Mouse (Mus musculus): ENCODE measurements around the gene E130208F15Rik. TPM values are rescaled to one million over a fixed set of nuclear protein-coding genes. Genes with fewer than 3 reads are reported as not detected.

Gene E130208F15Rik
- polyA plus RNA-seq, 1 experiment from 2014 or later = not detected

- no peak overlapping the region for H3K9ac ChIP-seq (replicated peaks)
- no peak overlapping the region for H3K4me2 ChIP-seq (replicated peaks)
- H3K36me3 ChIP-seq = no peaks in the 10 kb centered on the region
- no peak for ATAC-seq (ENCODE audit: low FRiP score, low read depth)
- no peaks in the 10 kb centered on the region for H3K9me3 ChIP-seq
- peaks cover 3% of the 10 kb centered on the region for H3K4me1 ChIP-seq
- no peak overlapping the region for H3K4me3 ChIP-seq
- H3K27me3 ChIP-seq = peaks cover 61% of the 10 kb centered on the region
- WGBS = 30% methylated on average over 21 of the region's 21 CpGs
- no peak overlapping the region for H3K27ac ChIP-seq (replicated peaks)
Observed at GRCm38 (mm10) chr7:30346635-30347379, 25.3 kb downstream of the E130208F15Rik start.

GRCm38 (mm10) chr7:30347828-30348227, 26.3 kb downstream of the E130208F15Rik start:
- Histone ChIP-seq H3K9ac (replicated peaks) (no peak overlapping the region), H3K27me3 (peaks cover 57% of the 10 kb centered on the region), H3K9me3 (no peaks in the 10 kb centered on the region), H3K4me3 (no peak overlapping the region), H3K27ac (replicated peaks) (no peak overlapping the region), H3K4me1 (peaks cover 3% of the 10 kb centered on the region), H3K4me2 (replicated peaks) (peak overlapping the region; percentile 34), H3K36me3 (no peaks in the 10 kb centered on the region)
- WGBS = 1% methylated on average over 30 of the region's 30 CpGs
- ATAC-seq (ENCODE audit: low FRiP score, low read depth) = peak; percentile 65

GRCm38 (mm10) chr7:30353279-30353822, 31.8 kb downstream of the E130208F15Rik start:
- Histone ChIP-seq H3K27me3 (peaks cover 21% of the 10 kb centered on the region), H3K4me1 (peaks cover 11% of the 10 kb centered on the region), H3K9me3 (no peaks in the 10 kb centered on the region), H3K36me3 (peaks cover 21% of the 10 kb centered on the region), H3K4me2 (replicated peaks) (no peak overlapping the region), H3K4me3 (no peak overlapping the region), H3K27ac (replicated peaks) (0 out of 2 replicates have a peak overlapping the region, but pooled peaks have one; percentile 15), H3K9ac (replicated peaks) (no peak overlapping the region)
- WGBS = 23% methylated on average over 6 of the region's 6 CpGs
- ATAC-seq (ENCODE audit: low FRiP score, low read depth) = peak; percentile 68; the same call in 1 of the 2 replicates

GRCm38 (mm10) chr7:30354059-30354458, 32.5 kb downstream of the E130208F15Rik start:
- H3K4me1 ChIP-seq = peaks cover 12% of the 10 kb centered on the region
- no peak overlapping the region for H3K9ac ChIP-seq (replicated peaks)
- no peak for ATAC-seq (ENCODE audit: low FRiP score, low read depth)
- H3K4me2 ChIP-seq (replicated peaks) = no peak overlapping the region
- peaks cover 14% of the 10 kb centered on the region for H3K27me3 ChIP-seq
- 70% methylated on average over 4 of the region's 4 CpGs for WGBS
- H3K4me3 ChIP-seq = no peak overlapping the region
- 0 out of 2 replicates have a peak overlapping the region, but pooled peaks have one; percentile 15 for H3K27ac ChIP-seq (replicated peaks)
- no peaks in the 10 kb centered on the region for H3K9me3 ChIP-seq
- H3K36me3 ChIP-seq = peaks cover 21% of the 10 kb centered on the region

GRCm38 (mm10) chr7:30358378-30359186, 37.0 kb downstream of the E130208F15Rik start:
- H3K27me3 ChIP-seq = no peaks in the 10 kb centered on the region
- no peak overlapping the region for H3K27ac ChIP-seq (replicated peaks)
- no peak overlapping the region for H3K9ac ChIP-seq (replicated peaks)
- WGBS = 73% methylated on average over 7 of the region's 7 CpGs
- H3K4me1 ChIP-seq = peaks cover 45% of the 10 kb centered on the region
- H3K4me2 ChIP-seq (replicated peaks) = no peak overlapping the region
- no peaks in the 10 kb centered on the region for H3K9me3 ChIP-seq
- H3K4me3 ChIP-seq = no peak overlapping the region
- H3K36me3 ChIP-seq = peaks cover 35% of the 10 kb centered on the region
- ATAC-seq (ENCODE audit: low FRiP score, low read depth) = no peak

- 90% methylated on average over 31 of the region's 31 CpGs for WGBS
- H3K9ac ChIP-seq (replicated peaks) = no peak overlapping the region
- no peak overlapping the region for H3K4me3 ChIP-seq
- 0 out of 2 replicates have a peak overlapping the region, but pooled peaks have one; percentile 4 for H3K4me2 ChIP-seq (replicated peaks)
- no peaks in the 10 kb centered on the region for H3K9me3 ChIP-seq
- H3K27me3 ChIP-seq = peaks cover 8% of the 10 kb centered on the region
- H3K4me1 ChIP-seq = peaks cover 42% of the 10 kb centered on the region
- no peak overlapping the region for H3K27ac ChIP-seq (replicated peaks)
- no peak for ATAC-seq (ENCODE audit: low FRiP score, low read depth)
- H3K36me3 ChIP-seq = peaks cover 35% of the 10 kb centered on the region
Observed at GRCm38 (mm10) chr7:30359276-30359865, 37.8 kb downstream of the E130208F15Rik start.

- peaks cover 12% of the 10 kb centered on the region for H3K27me3 ChIP-seq
- H3K9ac ChIP-seq (replicated peaks) = no peak overlapping the region
- H3K27ac ChIP-seq (replicated peaks) = no peak overlapping the region
- peaks cover 39% of the 10 kb centered on the region for H3K4me1 ChIP-seq
- H3K4me2 ChIP-seq (replicated peaks) = 0 out of 2 replicates have a peak overlapping the region, but pooled peaks have one; percentile 4
- H3K4me3 ChIP-seq = 0 out of 2 replicates have a peak overlapping the region, but pooled peaks have one; percentile 4
- H3K36me3 ChIP-seq = peaks cover 31% of the 10 kb centered on the region
- WGBS = 92% methylated on average over 17 of the region's 17 CpGs
- no peak for ATAC-seq (ENCODE audit: low FRiP score, low read depth)
- no peaks in the 10 kb centered on the region for H3K9me3 ChIP-seq
Observed at GRCm38 (mm10) chr7:30360028-30360427, 38.5 kb downstream of the E130208F15Rik start.

GRCm38 (mm10) chr7:30362652-30363343, 41.3 kb downstream of the E130208F15Rik start, which contains the start of gene Lrfn3:
Lrfn3 (minus strand) TSS chr7:30362772.
- Histone ChIP-seq H3K4me1 (peaks cover 38% of the 10 kb centered on the region), H3K27ac (replicated peaks) (peak within 1 kb of the TSS; percentile 46; the same call in 1 of the 2 replicates), H3K27me3 (peaks cover 12% of the 10 kb centered on the region), H3K4me3 (peak within 1 kb of the TSS; percentile 90), H3K36me3 (peaks cover 14% of the 10 kb centered on the region), H3K9ac (replicated peaks) (peak within 1 kb of the TSS; percentile 96), H3K9me3 (no peaks in the 10 kb centered on the region), H3K4me2 (replicated peaks) (peak within 1 kb of the TSS; percentile 82)
- under 1% methylated on average over 40 of the region's 55 CpGs for WGBS
- ATAC-seq (ENCODE audit: low FRiP score, low read depth) = peak; percentile 76

- Histone ChIP-seq H3K4me3 (peak overlapping the region; percentile 90), H3K27me3 (peaks cover 12% of the 10 kb centered on the region), H3K4me1 (peaks cover 34% of the 10 kb centered on the region), H3K27ac (replicated peaks) (no peak overlapping the region), H3K36me3 (peaks cover 14% of the 10 kb centered on the region), H3K4me2 (replicated peaks) (peak overlapping the region; percentile 82), H3K9ac (replicated peaks) (peak overlapping the region; percentile 96), H3K9me3 (no peaks in the 10 kb centered on the region)
- peak; percentile 31; the same call in 1 of the 2 replicates for ATAC-seq (ENCODE audit: low FRiP score, low read depth)
- WGBS = 72% methylated on average over 6 of the region's 6 CpGs
Observed at GRCm38 (mm10) chr7:30363344-30363738, 41.8 kb downstream of the E130208F15Rik start.

- H3K27ac ChIP-seq (replicated peaks) = no peak overlapping the region
- 83% methylated on average over 2 of the region's 2 CpGs for WGBS
- no peaks in the 10 kb centered on the region for H3K9me3 ChIP-seq
- no peak overlapping the region for H3K9ac ChIP-seq (replicated peaks)
- H3K4me1 ChIP-seq = peaks cover 7% of the 10 kb centered on the region
- no peak for ATAC-seq (ENCODE audit: low FRiP score, low read depth)
- peaks cover 12% of the 10 kb centered on the region for H3K27me3 ChIP-seq
- H3K36me3 ChIP-seq = no peaks in the 10 kb centered on the region
- no peak overlapping the region for H3K4me3 ChIP-seq
- no peak overlapping the region for H3K4me2 ChIP-seq (replicated peaks)
Observed at GRCm38 (mm10) chr7:30367466-30367865, 45.9 kb downstream of the E130208F15Rik start.

Measured in midbrain, embryonic 12.5 days (tissue).